Mouse (Mus musculus) limb, embryonic 14.5 days (tissue): Measurements from ENCODE around the gene Dscaml1. TPM values are rescaled to one million over a fixed set of nuclear protein-coding genes. Genes with fewer than 3 reads are reported as not detected.

ENCODE experiments used
- ATAC-seq: fragments of 200-750 bp; cut with Nextera tagmentation; 2 replicates; pipeline ENCODE4 v1.8.0; 2017; ENCODE audit warnings: low read depth, moderate number of reproducible peaks, moderate TSS enrichment; ENCODE audit not compliant: low FRiP score
- DNase-seq: peaks from one replicate; pipeline ENCODE4 v3.0.0-alpha.2; 2015; ENCODE audit warnings: low spot score
- H3K27ac ChIP-seq: fragments of 300-500 bp; sonication (generic); replicated peaks from 2 replicates; pipeline ENCODE4 v1.5.1; 2014; ENCODE audit warnings: low read depth, mild to moderate bottlenecking, low read length, moderate library complexity, mixed read lengths
- H3K27me3 ChIP-seq: fragments of 300-500 bp; sonication (generic); 2 replicates; pipeline ENCODE4 v1.6.1; 2014; ENCODE audit warnings: low read length, mixed read lengths; ENCODE audit not compliant: control insufficient read depth, insufficient read depth
- H3K36me3 ChIP-seq: fragments of 300-500 bp; sonication (generic); 2 replicates; pipeline ENCODE4 v1.6.1; 2014; ENCODE audit warnings: mild to moderate bottlenecking, low read length, moderate library complexity, mixed read lengths; ENCODE audit not compliant: control insufficient read depth, insufficient read depth
- H3K4me1 ChIP-seq: fragments of 300-500 bp; sonication (generic); 2 replicates; pipeline ENCODE4 v1.6.1; 2014; ENCODE audit warnings: antibody characterized with exemption, low read length, mixed read lengths; ENCODE audit not compliant: control insufficient read depth, insufficient read depth
- H3K4me2 ChIP-seq: fragments of 300-500 bp; sonication (generic); replicated peaks from 2 replicates; pipeline ENCODE4 v1.6.1; 2014; ENCODE audit warnings: low read depth, mild to moderate bottlenecking, low read length, moderate library complexity; ENCODE audit not compliant: severe bottlenecking
- H3K4me3 ChIP-seq: fragments of 300-500 bp; sonication (generic); replicated peaks from 2 replicates; pipeline ENCODE4 v1.5.1; 2014; ENCODE audit warnings: low read length
- H3K9ac ChIP-seq: fragments of 300-500 bp; sonication (generic); 2 replicates; pipeline ENCODE4 v1.6.1; 2014; ENCODE audit warnings: mild to moderate bottlenecking, low read depth, low read length, moderate library complexity; ENCODE audit not compliant: severe bottlenecking
- H3K9me3 ChIP-seq: fragments of 300-500 bp; sonication (generic); 2 replicates; pipeline ENCODE4 v1.6.1; 2016; ENCODE audit warnings: low read length; ENCODE audit not compliant: control insufficient read depth
- POLR2A ChIP-seq: fragments of 200-500 bp; IDR thresholded peaks from 2 replicates; pipeline ENCODE4 v1.8.0; 2012; ENCODE audit warnings: inconsistent platforms, mild to moderate bottlenecking, moderate library complexity, borderline replicate concordance; ENCODE audit not compliant: insufficient read depth, insufficient read length; ENCODE audit errors: extremely low read depth
- WGBS: fragments of 180-500 bp; shearing (Covaris S2); extraction: QIAGEN DNeasy Blood & Tissue Kit; methylation state at CpG from one replicate; pipeline ENCODE4 v1.1.7; 2014; 5-methylcytosine and 5-hydroxymethylcytosine counted together
- polyA plus RNA-seq, 2 experiments: library from polyadenylated mRNA; depleted of rRNA in 1 of 2; stranded (reverse) in 1 of 2; unstranded in 1 of 2; fragments of >200 nt; fragmentation: Nextera tagmentation in 1 of 2; extraction: Ambion mirVana in 1 of 2; gene quantifications; 2 replicates each; pipeline versions ENCODE4 v1.2.1 to v1.2.3; 2012 to 2014

The Dscaml1 gene
- polyA plus RNA-seq, 2 experiments = 0.43 to 1.0 TPM

- no peak overlapping the region for H3K27ac ChIP-seq
- H3K4me3 ChIP-seq = no peak overlapping the region
- no peak overlapping the region for H3K4me2 ChIP-seq
- no peak for ATAC-seq
- no peak for DNase-seq
- no peaks in the 10 kb centered on the region for H3K36me3 ChIP-seq
- H3K9me3 ChIP-seq = no peaks in the 10 kb centered on the region
- peaks cover 8% of the 10 kb centered on the region for H3K27me3 ChIP-seq
- TF ChIP-seq POLR2A = no peak
- H3K9ac ChIP-seq = no peak overlapping the region
- 90% methylated on average over 4 of the region's 4 CpGs for WGBS
- no peaks in the 10 kb centered on the region for H3K4me1 ChIP-seq
Observed at GRCm38 (mm10) chr9:45451346-45451745, 24.9 kb downstream of the Dscaml1 start.

- H3K36me3 ChIP-seq = no peaks in the 10 kb centered on the region
- H3K4me1 ChIP-seq = no peaks in the 10 kb centered on the region; the same call in 1 of the 2 replicates
- no peaks in the 10 kb centered on the region for H3K27me3 ChIP-seq
- no peak overlapping the region for H3K9ac ChIP-seq
- 76% methylated on average over 10 of the region's 10 CpGs for WGBS
- no peak overlapping the region for H3K4me3 ChIP-seq
- no peak for DNase-seq
- no peak overlapping the region for H3K4me2 ChIP-seq
- TF ChIP-seq POLR2A = no peak
- H3K9me3 ChIP-seq = no peaks in the 10 kb centered on the region
- no peak overlapping the region for H3K27ac ChIP-seq
- ATAC-seq = no peak
Observed at GRCm38 (mm10) chr9:45454032-45454431, 27.6 kb downstream of the Dscaml1 start.

DNA sequence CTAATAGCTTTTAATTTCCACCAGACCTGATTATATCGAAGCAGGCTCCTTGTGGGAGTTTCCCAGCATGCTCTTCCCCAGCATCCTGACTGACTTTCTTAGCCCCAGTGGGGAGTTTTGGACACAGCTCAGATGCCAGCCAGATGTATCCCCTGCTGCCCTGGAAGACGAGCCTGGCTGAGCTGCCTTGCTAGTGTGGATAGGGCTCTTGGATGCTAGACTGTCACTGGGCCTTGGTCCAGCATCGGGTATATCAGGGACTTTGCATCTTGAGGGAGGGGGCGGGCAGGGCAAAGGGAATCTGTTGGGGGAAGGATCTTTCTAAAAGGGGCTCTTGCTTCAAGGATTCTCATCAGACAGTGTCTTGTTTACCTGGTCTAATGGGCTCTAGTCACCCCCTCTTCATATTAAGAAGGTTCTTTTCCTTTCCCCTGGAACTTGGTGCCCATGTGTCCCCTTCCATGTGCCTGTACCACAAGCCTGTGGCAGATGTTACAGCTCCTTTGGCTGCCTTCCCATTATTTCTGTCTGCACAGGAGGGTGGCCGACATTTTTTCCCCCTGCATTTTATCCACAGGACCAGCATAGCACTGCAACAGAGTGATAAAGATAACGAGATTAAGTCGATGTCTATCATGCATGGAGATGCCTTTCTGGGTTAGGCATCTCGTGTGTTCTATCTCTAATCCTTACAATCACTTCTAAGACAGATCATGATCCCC, 28.6 kb downstream of the Dscaml1 start:
- no peak for DNase-seq
- Histone ChIP-seq H3K27me3 (no peaks in the 10 kb centered on the region), H3K4me1 (no peaks in the 10 kb centered on the region; the same call in 1 of the 2 replicates), H3K9me3 (no peaks in the 10 kb centered on the region), H3K27ac (no peak overlapping the region), H3K9ac (no peak overlapping the region), H3K4me2 (no peak overlapping the region), H3K4me3 (no peak overlapping the region), H3K36me3 (no peaks in the 10 kb centered on the region)
- ATAC-seq = no peak
- no peak for TF ChIP-seq POLR2A
- WGBS = 66% methylated on average over 8 of the region's 8 CpGs

GRCm38 (mm10) chr9:45457200-45457599, 30.8 kb downstream of the Dscaml1 start:
- Histone ChIP-seq H3K27me3 (no peaks in the 10 kb centered on the region), H3K9ac (no peak overlapping the region), H3K4me1 (no peaks in the 10 kb centered on the region; the same call in 1 of the 2 replicates), H3K9me3 (no peaks in the 10 kb centered on the region), H3K4me2 (no peak overlapping the region), H3K4me3 (no peak overlapping the region), H3K36me3 (no peaks in the 10 kb centered on the region), H3K27ac (no peak overlapping the region)
- TF ChIP-seq POLR2A = no peak
- no peak for DNase-seq
- WGBS = 24% methylated on average over 7 of the region's 7 CpGs
- no peak for ATAC-seq

GRCm38 (mm10) chr9:45458363-45458762, 31.9 kb downstream of the Dscaml1 start:
- H3K9ac ChIP-seq = no peak overlapping the region
- no peaks in the 10 kb centered on the region for H3K27me3 ChIP-seq
- DNase-seq (no peak), ATAC-seq (no peak)
- no peaks in the 10 kb centered on the region for H3K9me3 ChIP-seq
- 62% methylated on average over 14 of the region's 14 CpGs for WGBS
- H3K4me1 ChIP-seq = no peaks in the 10 kb centered on the region; the same call in 1 of the 2 replicates
- no peak overlapping the region for H3K4me2 ChIP-seq
- no peak overlapping the region for H3K27ac ChIP-seq
- H3K4me3 ChIP-seq = no peak overlapping the region
- H3K36me3 ChIP-seq = no peaks in the 10 kb centered on the region
- no peak for TF ChIP-seq POLR2A
